2 mouse cellular contexts compared by ENCODE assay signal in the genomic region with DNA sequence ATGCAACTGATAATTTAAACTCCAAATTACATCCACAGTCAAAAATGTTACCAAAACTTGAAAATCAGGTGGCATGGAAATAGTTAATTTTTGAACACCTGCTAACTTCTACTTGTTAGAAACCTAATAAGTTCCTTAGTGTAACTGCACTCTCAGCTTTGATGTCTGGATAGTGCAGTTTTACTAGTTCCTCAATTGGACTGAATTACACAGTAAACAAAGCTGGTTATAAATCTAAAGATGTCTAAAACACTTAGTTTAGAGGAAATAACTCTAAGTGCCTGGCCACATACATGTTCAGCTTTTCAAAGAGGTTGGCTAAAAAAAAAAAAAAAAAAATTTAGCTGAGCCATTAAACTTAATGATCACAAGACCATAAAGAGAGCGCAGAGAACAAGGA.
TF ChIP-seq lines count a peak whose summit lies in the region.

No protein-coding gene starts in this region.

TF ChIP-seq in MEL, 35 proteins besides CTCF, POLR2A, EP300 and RAD21 (continued from another document):
- no peak for TF ChIP-seq GATA1 (IDR thresholded peaks at IDR 0.05; ENCODE audit: low read depth, low read length)
- TF ChIP-seq TBP (IDR thresholded peaks at IDR 0.05; ENCODE audit: low read depth, low read length) = no peak
- no peak for TF ChIP-seq MAZ (IDR thresholded peaks at IDR 0.05; ENCODE audit: low read depth, low read length)
- TF ChIP-seq E2F4 (IDR thresholded peaks at IDR 0.05; ENCODE audit: borderline replicate concordance, low read depth, low read length) = no peak
- TF ChIP-seq MYC (IDR thresholded peaks at IDR 0.05; ENCODE audit: low read depth, low read length) = no peak

TF ChIP-seq in myocyte, 11 proteins besides CTCF, POLR2A, EP300 and RAD21 (continued from another document):
- TF ChIP-seq MYOG (IDR thresholded peaks at IDR 0.05; ENCODE audit: control insufficient read depth in 1 of 3, insufficient read depth in 1 of 3, insufficient read length in 2 of 3, low read depth in 2 of 3) (no peak), TCF3 (IDR thresholded peaks at IDR 0.05; ENCODE audit: insufficient read length, low read depth) (no peak), SRF (IDR thresholded peaks at IDR 0.05; ENCODE audit: control insufficient read depth, insufficient read length, low read depth) (no peak), CEBPB (IDR thresholded peaks at IDR 0.05; ENCODE audit: insufficient read depth, poor library complexity, severe bottlenecking) (no peak), TCF12 (IDR thresholded peaks at IDR 0.05; ENCODE audit: insufficient read depth, poor library complexity, severe bottlenecking) (no peak), REST (IDR thresholded peaks at IDR 0.05; ENCODE audit: insufficient read depth, insufficient read length) (no peak), MYOD1 (IDR thresholded peaks at IDR 0.05; ENCODE audit: control insufficient read depth in 1 of 3, insufficient read length in 2 of 3, low read depth in 2 of 3) (no peak), POLR2AphosphoS2 (IDR thresholded peaks at IDR 0.05; ENCODE audit: insufficient read length, low read depth) (no peak)
TF ChIP-seq in myocyte: peak in this region for 0.
